Mouse (Mus musculus) bone marrow macrophage, adult 2 months (primary cell): ENCODE measurements around the gene C1qb.

Experiments
- CTCF ChIP-seq: IDR thresholded peaks from 2 replicates; pipeline ENCODE4 v1.5.1; 2012; ENCODE audit warnings: low read depth, mild to moderate bottlenecking, low read length, moderate library complexity
- POLR2A ChIP-seq: IDR thresholded peaks from 2 replicates; pipeline ENCODE4 v1.6.1; 2012; ENCODE audit warnings: mild to moderate bottlenecking, low read depth, low read length, borderline replicate concordance

- no peak for TF ChIP-seq POLR2A
- peak; percentile 26; the same call in 1 of the 2 replicates for TF ChIP-seq CTCF
These were observed 26.0 kb downstream of the C1qb start for GRCm38 (mm10) chr4:136860022-136860421.
